Mouse (Mus musculus): ENCODE measurements around the gene Cmip. TPM values are rescaled to one million over a fixed set of nuclear protein-coding genes. Genes with fewer than 3 reads are reported as not detected.
"Not testable (repeated sequence)": the region's sequence is repeated elsewhere in the genome, so short reads cannot be mapped to it uniquely, and the experiment has no call there.

Gene Cmip
- total RNA-seq, 2 experiments from 2014 or later: 278 to 289 TPM

GRCm38 (mm10) chr8:117387642-117388041 is 130.8 kb downstream of the Cmip start:
- DNase-seq: no peak

DNA sequence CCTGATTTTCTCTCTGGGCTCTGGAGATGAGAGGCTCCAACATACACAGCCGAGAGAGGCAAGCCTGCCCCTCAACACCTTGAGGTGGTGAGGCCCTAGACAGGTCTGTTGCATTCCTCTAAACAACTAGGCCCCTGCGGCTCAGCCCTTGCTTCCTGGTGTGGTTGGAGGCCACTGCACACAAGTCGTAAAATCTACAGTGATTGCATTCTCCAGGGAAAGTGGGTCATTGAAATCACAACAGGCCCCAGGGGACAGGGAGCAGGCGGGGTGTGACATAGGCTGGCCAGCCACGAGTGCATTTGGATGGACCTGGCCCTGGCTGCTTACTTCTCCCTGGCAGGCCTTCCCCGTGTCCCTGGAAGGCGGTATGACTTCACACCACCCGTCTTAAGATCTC is 131.5 kb downstream of the Cmip start:
- no peak for DNase-seq

GRCm38 (mm10) chr8:117393853-117394252 is 137.0 kb downstream of the Cmip start:
- no peak for DNase-seq

- DNase-seq: peak; percentile 66 to 71
Measured at GRCm38 (mm10) chr8:117395055-117395454, 138.2 kb downstream of the Cmip start.

- no peak for DNase-seq
Measured at GRCm38 (mm10) chr8:117396884-117397283, 140.0 kb downstream of the Cmip start.

GRCm38 (mm10) chr8:117397751-117398150 is 140.9 kb downstream of the Cmip start:
- no peak for DNase-seq

GRCm38 (mm10) chr8:117399229-117399628 is 142.4 kb downstream of the Cmip start:
- no peak for DNase-seq

DNA sequence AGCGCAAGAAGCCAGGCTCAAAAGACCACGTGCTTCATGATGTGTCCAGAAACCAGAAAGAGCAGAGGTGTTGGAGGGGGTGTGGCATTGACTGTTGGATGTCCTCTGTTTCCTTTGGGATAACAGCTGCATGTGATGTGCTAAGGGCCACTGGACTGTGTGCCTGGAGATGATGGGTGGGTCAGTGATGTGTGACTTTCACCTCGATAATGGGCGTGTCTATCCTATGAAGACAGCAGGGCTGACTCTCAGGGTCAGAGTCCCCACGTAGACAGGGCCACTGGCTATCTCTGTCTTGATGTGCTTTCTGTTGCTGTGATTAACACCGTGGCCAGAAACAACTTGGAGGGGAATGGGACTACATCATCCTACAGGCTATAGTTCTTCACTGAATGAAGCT is 144.0 kb downstream of the Cmip start:
- DNase-seq: no peak

DNA sequence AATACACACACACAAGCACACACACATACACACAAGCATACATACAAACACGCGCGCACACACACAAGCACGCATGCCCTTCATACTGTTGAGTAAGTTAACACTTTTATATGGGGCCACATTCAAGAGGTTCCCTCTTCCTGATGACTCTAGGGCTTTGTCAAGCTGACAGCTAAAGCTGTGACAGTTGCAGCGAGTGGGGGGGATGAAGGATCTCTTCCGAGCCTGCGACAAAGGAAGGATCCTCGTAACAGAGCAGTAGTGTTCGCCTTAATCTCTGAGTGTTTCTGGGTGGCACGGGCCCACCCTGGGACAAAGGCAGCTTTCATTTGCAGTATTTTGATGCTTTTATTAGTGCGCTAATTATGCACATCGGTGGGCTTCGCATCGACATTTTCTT is 145.0 kb downstream of the Cmip start:
- DNase-seq: no peak

DNA sequence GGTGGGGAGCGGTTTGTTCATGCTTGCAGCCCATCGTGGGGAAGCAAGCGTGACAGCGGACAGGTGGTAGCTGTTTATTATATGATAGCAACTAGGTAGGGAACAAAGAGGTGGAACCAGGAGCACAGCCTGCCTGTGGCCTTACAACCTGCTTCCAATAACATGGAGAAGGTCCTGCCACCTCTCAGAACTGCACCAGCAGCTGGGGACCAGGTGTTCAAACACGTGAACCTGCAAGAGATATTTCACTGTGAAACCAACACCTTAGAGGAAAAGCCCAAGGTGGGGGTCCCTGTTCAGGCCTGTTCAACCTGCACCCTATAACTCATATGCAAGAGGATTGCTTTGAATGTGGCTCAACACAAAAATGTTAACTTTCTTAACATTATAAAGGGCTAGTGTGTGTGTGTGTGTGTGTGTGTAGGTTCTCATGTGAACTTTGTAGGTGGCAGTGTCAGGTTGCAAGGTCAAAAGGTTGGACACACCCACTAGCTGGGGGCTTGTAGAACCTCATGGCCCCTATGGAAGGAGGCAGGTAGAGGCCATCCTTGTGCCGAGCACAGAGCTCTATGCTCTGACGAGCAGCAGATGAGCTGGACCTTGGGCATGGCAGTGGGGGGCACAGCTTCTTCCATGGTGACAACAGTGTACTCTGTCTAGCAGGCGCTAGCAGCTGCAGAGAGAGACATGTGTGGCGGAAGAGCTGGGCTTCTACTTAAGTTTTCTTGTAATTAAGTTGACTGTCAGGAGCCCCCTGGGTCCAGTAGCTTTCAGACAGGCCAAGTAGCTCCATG is 146.2 kb downstream of the Cmip start:
- DNase-seq: no peak

DNA sequence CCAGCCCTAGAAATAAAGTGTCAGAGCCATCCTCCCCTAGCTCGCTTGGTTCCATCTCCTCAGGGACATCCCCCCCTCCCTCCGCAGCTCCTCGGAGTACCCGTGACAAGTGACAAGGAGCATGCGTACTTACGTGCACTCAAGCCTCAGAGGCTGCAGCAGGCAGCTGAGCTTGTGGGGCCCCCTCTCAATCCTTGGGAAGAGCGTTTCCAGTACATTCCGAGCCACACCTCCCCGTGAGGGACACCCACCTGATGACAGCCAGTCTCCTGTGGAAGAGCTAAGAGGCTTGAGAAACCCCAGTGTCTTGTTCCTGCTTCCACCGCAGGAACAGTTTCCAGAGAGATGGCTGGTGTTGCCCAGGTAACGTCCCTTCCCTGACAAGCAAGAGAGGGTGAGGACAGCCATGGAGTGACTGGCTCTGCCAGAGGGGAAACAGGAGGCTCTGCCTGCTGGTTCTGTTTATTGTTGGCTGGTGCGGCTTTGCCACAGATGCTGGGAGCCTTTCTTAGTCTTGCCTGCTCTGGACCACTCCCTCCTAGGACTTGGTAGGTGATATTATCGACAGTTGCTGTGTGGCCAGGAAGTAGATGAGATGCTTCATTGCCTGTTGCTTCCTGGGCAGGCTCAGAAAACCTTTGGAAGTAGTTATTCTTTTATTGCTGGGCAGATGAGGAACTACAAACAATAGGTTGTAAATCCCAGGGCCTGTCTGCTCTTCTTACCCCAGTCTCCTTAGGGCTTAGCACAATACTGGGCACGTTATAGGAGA is 147.0 kb downstream of the Cmip start:
- peak in 1 of 2 experiments; percentile 49 for DNase-seq

DNA sequence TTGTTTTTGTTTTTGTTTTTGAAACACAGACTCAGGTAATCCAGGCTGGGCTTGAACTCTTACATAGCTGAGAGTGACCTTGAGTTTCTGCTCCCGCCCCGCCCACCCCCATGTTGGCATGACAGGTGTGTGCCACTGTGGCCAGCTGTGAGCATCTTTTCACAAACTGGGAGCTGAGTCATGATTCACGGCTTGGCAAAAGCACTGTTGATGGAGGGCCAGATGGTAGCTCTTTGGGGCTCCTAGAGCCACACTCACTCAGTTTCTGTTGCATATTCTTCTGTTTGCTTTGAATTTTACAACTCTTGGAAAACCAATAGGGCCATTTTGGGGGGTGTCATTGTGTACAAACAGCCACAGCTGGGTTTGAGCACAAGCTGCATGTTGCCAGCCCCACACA is 149.2 kb downstream of the Cmip start:
- no peak for DNase-seq

DNA sequence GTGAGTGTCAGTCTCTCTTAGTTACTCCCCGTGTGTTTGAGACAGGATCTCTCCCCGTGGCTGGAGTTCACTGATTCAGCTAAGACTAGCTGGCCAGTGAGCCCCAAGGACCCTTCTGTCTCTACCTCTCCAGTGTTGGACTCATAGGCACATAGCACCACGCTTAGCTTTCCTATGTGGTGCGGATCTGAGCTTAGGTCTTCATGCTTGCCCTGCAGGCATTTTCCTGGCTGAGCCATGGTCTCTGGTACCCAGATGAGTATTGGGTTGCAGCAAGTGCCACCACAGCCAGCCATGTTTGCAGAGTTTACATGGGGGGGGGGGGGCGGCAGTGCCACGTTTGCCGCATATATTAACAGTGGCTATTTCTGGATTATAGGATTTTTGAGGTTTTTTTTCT is 151.8 kb downstream of the Cmip start:
- no peak for DNase-seq

DNA sequence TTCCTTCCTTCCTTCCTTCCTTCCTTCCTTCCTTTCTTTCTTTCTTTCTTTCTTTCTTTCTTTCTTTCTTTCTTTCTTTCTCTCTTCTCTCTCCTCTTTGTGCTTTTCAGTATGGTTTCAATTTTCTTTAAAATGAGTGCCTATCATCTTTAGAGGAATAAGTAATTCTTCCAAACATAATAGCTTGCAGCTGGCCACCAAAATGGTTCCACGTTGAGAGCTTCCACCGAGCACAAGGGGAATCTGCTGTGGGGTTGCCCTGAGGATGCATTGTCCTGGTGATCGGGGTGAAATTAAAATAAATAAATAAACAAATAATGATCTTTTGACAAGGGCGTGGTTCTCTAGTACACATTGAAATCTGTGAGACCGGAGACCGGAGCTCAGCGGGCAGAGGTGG is 152.2 kb downstream of the Cmip start:
- no peak for DNase-seq

- DNase-seq: no peak
Measured at GRCm38 (mm10) chr8:117410391-117410790, 153.5 kb downstream of the Cmip start.

- DNase-seq: no peak
Measured at GRCm38 (mm10) chr8:117410901-117411300, 154.0 kb downstream of the Cmip start.

- DNase-seq: no peak
Measured at GRCm38 (mm10) chr8:117412232-117412631, 155.4 kb downstream of the Cmip start.

GRCm38 (mm10) chr8:117417830-117418229 is 161.0 kb downstream of the Cmip start:
- DNase-seq: no peak

- no peak for DNase-seq
Measured at GRCm38 (mm10) chr8:117420841-117421534, 164.1 kb downstream of the Cmip start.

DNA sequence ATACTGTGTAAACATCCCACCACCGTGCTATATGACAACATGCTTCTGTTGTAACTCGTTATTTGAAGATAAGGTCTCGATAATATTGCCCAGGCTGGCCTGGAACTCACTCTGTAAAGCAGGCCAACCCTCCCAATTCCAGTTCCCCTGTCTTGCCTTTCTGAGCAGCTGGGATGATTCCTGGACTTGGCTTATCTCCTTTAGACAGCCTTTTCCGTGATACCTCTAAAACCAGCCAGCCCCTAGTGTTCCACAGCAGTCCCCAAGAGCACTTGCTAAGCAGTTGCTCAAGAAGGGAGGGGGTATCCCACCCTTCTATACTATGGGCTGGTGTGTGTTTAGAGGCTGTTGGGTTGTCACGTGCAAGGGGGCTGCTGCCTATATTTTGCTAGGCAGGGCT is 165.0 kb downstream of the Cmip start:
- no peak for DNase-seq

DNA sequence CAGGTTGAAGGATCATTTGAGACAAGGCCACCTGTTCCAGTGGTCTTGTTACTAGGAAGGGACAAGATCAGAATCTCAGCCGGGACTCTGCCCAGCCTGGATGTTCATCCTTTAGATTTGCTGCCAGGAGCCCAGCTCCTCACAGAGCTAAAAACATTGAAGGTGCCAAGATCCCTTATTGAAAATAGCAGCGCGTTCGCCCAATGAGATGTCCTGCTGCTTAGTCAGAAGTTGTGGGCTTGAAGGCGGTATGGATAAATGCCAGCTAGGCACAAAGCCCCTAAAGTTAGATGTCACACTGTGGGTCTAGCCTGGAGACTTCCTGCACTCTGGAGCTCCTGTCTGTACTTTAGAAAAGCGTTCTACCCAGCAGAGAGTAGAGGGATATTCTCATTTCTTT is 165.5 kb downstream of the Cmip start:
- no peak for DNase-seq

- peak; percentile 76 to 78 for DNase-seq
Measured at GRCm38 (mm10) chr8:117423029-117423428, 166.2 kb downstream of the Cmip start.

DNA sequence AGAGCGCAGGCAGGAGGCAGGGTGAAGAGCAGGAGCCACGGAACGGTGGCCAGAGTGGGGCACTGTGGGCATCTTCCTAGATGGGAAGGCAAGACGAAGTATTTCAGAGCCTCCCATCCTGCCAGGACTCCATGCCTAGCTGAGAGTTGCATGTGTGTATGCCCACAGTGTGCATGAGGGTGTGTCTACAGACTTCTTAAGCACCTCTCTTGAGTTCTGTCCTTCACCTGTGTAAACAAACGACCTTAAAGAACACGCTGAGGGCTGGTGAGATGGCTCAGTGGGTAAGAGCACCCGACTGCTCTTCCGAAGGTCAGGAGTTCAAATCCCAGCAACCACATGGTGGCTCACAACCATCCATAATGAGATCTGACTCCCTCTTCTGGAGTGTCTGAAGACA is 171.0 kb downstream of the Cmip start:
- DNase-seq: not testable (repeated sequence)
